Mouse (Mus musculus): ENCODE data around the gene Cadps.

GRCm38 (mm10) chr14:12337421-12337997 lies 485.4 kb downstream of the Cadps start:
- TF ChIP-seq CTCF (conservative IDR thresholded peaks at IDR 0.05 in 1 of 2, IDR thresholded peaks at IDR 0.05 in 1 of 2; ENCODE audit: low read depth in 2 of 2, low read length in 2 of 2) (no peak), MAFK (IDR thresholded peaks at IDR 0.05; ENCODE audit: insufficient replicate concordance, low read length) (no peak), POLR2A (IDR thresholded peaks at IDR 0.05; ENCODE audit: low read depth, low read length) (no peak)
